Mouse (Mus musculus) cortical plate, adult 2 months (tissue): ENCODE data around the gene Itgb2.

Experiments
- CTCF ChIP-seq: fragments of 200-500 bp; IDR thresholded peaks from 2 replicates; pipeline ENCODE4 v1.5.1; 2011; ENCODE audit warnings: mild to moderate bottlenecking, control low read depth, low read length; ENCODE audit not compliant: insufficient read depth; ENCODE audit errors: extremely low read depth
- POLR2A ChIP-seq: fragments of 200-500 bp; IDR thresholded peaks from 2 replicates; pipeline ENCODE4 v1.6.1; 2011; ENCODE audit warnings: mild to moderate bottlenecking, low read length, control low read depth; ENCODE audit not compliant: insufficient read depth; ENCODE audit errors: extremely low read depth

DNA sequence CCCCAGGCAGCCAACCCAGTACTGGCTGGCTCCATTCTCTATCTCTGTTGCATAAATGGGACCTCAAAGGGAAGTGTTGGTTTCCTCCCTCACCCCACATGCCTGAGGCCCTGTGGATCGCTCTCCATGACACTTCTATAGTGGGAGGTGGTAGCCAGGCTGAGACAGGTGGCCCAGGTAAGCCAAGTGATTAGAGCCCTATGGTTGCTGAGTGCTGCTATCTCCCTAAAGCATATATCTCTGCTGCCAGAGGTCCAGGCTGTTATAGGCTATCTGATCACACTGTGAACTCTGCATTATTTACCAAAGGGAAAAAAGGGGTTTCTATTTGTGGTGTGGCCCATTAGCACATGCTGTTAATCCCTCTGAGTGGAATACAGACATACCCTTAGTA is 2.0 kb downstream of the Itgb2 start:
- TF ChIP-seq CTCF (no peak), POLR2A (no peak)
